Mouse (Mus musculus): ENCODE measurements around the gene Neurl4.

Neurl4 gene

GRCm38 (mm10) chr11:69894671-69895070, 6.2 kb upstream of the Neurl4 start:
- ChIA-PET CTCF (interaction anchor here (0.6 to 2.4 kb wide), 8 partner anchors 14 to 307 kb away, joined by 3 to 14 read pairs (median 4); partner anchors contain the start of gene Kctd11 (in 2 of the 4)), POLR2A (interaction anchor here in 3 of 4 experiments (0.6 to 3.1 kb wide), 18 partner anchors 9 to 767 kb away, joined by 3 to 18 read pairs (median 4); partner anchors contain the start of genes Tmem95 (in 2 of the 3) and Gps2 (in 1 of the 3))

GRCm38 (mm10) chr11:69895291-69895690, 5.6 kb upstream of the Neurl4 start, which contains the start of gene Acap1:
TSS of gene Acap1 (minus strand) at chr11:69895539.
- CTCF ChIA-PET: interaction anchor here (0.6 to 2.4 kb wide), 9 partner anchors 8 to 307 kb away, joined by 3 to 14 read pairs (median 3); partner anchors contain the start of gene Kctd11 (in 2 of the 4)
- POLR2A ChIA-PET: interaction anchor here in 3 of 4 experiments (0.5 to 3.1 kb wide), 21 partner anchors 8 to 767 kb away, joined by 3 to 18 read pairs (median 3); partner anchors contain the start of genes Tmem95 (in 2 of the 3), Eif5a (in 1 of the 3) and Gps2 (in 1 of the 3)

- POLR2A ChIA-PET: interaction anchor here (0.6 to 19.9 kb wide), 70 partner anchors 9 to 878 kb away, joined by 3 to 353 read pairs (median 5); partner anchors contain the start of genes Eif5a (in 3 of the 4), Tmem95 (in 3 of the 4), Gps2 (in 2 of the 4) and Slc2a4 (in 2 of the 4)
- CTCF ChIA-PET: interaction anchor here (0.6 to 3.1 kb wide), 22 partner anchors 10 to 353 kb away, joined by 3 to 16 read pairs (median 5); partner anchors contain the start of genes Fxr2 (in 1 of the 4) and Tmem95 (in 1 of the 4)
Observed at GRCm38 (mm10) chr11:69899870-69900269, 1.0 kb upstream of the Neurl4 start.

GRCm38 (mm10) chr11:69901406-69901846, 554 bp downstream of the Neurl4 start:
- POLR2A ChIA-PET: interaction anchor here (0.6 to 19.9 kb wide), 71 partner anchors 9 to 320 kb away, joined by 3 to 353 read pairs (median 5); partner anchors contain the start of genes Ctdnep1 (in 3 of the 4), Eif5a (in 3 of the 4), Gps2 (in 2 of the 4) and Nlgn2 (in 2 of the 4)
- CTCF ChIA-PET: interaction anchor here (0.6 to 3.1 kb wide), 15 partner anchors 14 to 269 kb away, joined by 3 to 16 read pairs (median 4); partner anchors contain the start of genes Fxr2 (in 1 of the 4) and Tmem95 (in 1 of the 4)

GRCm38 (mm10) chr11:69901993-69902392, 1.1 kb downstream of the Neurl4 start:
- ChIA-PET CTCF (interaction anchor here in 3 of 4 experiments (0.6 to 1.6 kb wide), 8 partner anchors 15 to 50 kb away, joined by 3 to 6 read pairs (median 4); no protein-coding TSS in a partner anchor), POLR2A (interaction anchor here (0.8 to 19.9 kb wide), 52 partner anchors 9 to 311 kb away, joined by 3 to 353 read pairs (median 6); partner anchors contain the start of genes Eif5a (in 3 of the 4), Ctdnep1 (in 2 of the 4), Gps2 (in 2 of the 4) and Nlgn2 (in 2 of the 4))

- POLR2A ChIA-PET: interaction anchor here in 3 of 4 experiments (0.6 to 19.9 kb wide), 18 partner anchors 8 to 148 kb away, joined by 3 to 353 read pairs (median 6); partner anchors contain the start of genes Eif5a (in 2 of the 3), Gps2 (in 2 of the 3), Ctdnep1 (in 1 of the 3) and Slc2a4 (in 1 of the 3)
- CTCF ChIA-PET: interaction anchor here in 2 of 4 experiments (0.9 to 1.4 kb wide), 2 partner anchors 26 to 172 kb away, joined by 4 read pairs; no protein-coding TSS in a partner anchor
Observed at GRCm38 (mm10) chr11:69902972-69903371, 2.1 kb downstream of the Neurl4 start.

- ChIA-PET CTCF (interaction anchor here in 3 of 4 experiments (0.6 to 1.4 kb wide), 3 partner anchors 17 to 215 kb away, joined by 4 to 6 read pairs (median 4); no protein-coding TSS in a partner anchor), POLR2A (interaction anchor here in 3 of 4 experiments (1.0 to 19.9 kb wide), 8 partner anchors 11 to 67 kb away, joined by 3 to 353 read pairs (median 6); partner anchors contain the start of genes Eif5a (in 2 of the 3), Gps2 (in 2 of the 3), Nlgn2 (in 1 of the 3) and Tmem256 (in 1 of the 3))
Observed at GRCm38 (mm10) chr11:69904311-69904710, 3.4 kb downstream of the Neurl4 start.

- POLR2A ChIA-PET: interaction anchor here in 3 of 4 experiments (0.7 to 19.9 kb wide), 9 partner anchors 8 to 252 kb away, joined by 3 to 353 read pairs (median 4); partner anchors contain the start of genes 2810408A11Rik (in 1 of the 3), Eif5a (in 1 of the 3), Elp5 (in 1 of the 3) and Gps2 (in 1 of the 3)
- CTCF ChIA-PET: no interaction called here
Observed at GRCm38 (mm10) chr11:69908645-69909044, 7.8 kb downstream of the Neurl4 start.

GRCm38 (mm10) chr11:69909174-69909573, 8.3 kb downstream of the Neurl4 start:
- ChIA-PET CTCF (interaction anchor here in 1 of 4 experiments (0.7 kb wide), 1 partner anchor 14 kb away, joined by 7 read pairs; no protein-coding TSS in a partner anchor), POLR2A (interaction anchor here in 3 of 4 experiments (0.7 to 19.9 kb wide), 9 partner anchors 9 to 253 kb away, joined by 3 to 353 read pairs (median 4); partner anchors contain the start of genes 2810408A11Rik (in 1 of the 3), Eif5a (in 1 of the 3), Elp5 (in 1 of the 3) and Gps2 (in 1 of the 3))

- ChIA-PET CTCF (interaction anchor here in 1 of 4 experiments (0.9 to 1.2 kb wide), 2 partner anchors 10 to 33 kb away, joined by 3 to 6 read pairs; partner anchors contain the start of genes 2810408A11Rik and Neurl4), POLR2A (interaction anchor here in 2 of 4 experiments (0.6 to 19.9 kb wide), 8 partner anchors 9 to 86 kb away, joined by 3 to 353 read pairs (median 5); partner anchors contain the start of genes 2810408A11Rik (in 2 of the 2), Neurl4 (in 2 of the 2), Ctdnep1 (in 1 of the 2) and Eif5a (in 1 of the 2))
Observed at GRCm38 (mm10) chr11:69910177-69910576, 9.3 kb downstream of the Neurl4 start.

GRCm38 (mm10) chr11:69910781-69911560, 10.1 kb downstream of the Neurl4 start:
- ChIA-PET POLR2A (interaction anchor here (0.6 to 19.9 kb wide), 11 partner anchors 8 to 86 kb away, joined by 3 to 353 read pairs (median 4); partner anchors contain the start of genes 2810408A11Rik (in 3 of the 4), Neurl4 (in 3 of the 4), Eif5a (in 2 of the 4) and Acap1 (in 1 of the 4)), CTCF (interaction anchor here in 2 of 4 experiments (0.5 to 1.2 kb wide), 3 partner anchors 11 to 34 kb away, joined by 3 to 6 read pairs (median 4); partner anchors contain the start of genes 2810408A11Rik (in 1 of the 2) and Neurl4 (in 1 of the 2))

GRCm38 (mm10) chr11:69911701-69912100, 10.8 kb downstream of the Neurl4 start:
- POLR2A ChIA-PET: interaction anchor here (0.6 to 19.9 kb wide), 8 partner anchors 8 to 92 kb away, joined by 3 to 353 read pairs (median 6); partner anchors contain the start of genes 2810408A11Rik (in 3 of the 4), Neurl4 (in 3 of the 4), Eif5a (in 2 of the 4) and Gps2 (in 1 of the 4)
- CTCF ChIA-PET: interaction anchor here in 1 of 4 experiments (0.5 to 0.6 kb wide), 2 partner anchors 28 to 39 kb away, joined by 4 to 8 read pairs; no protein-coding TSS in a partner anchor

GRCm38 (mm10) chr11:69912716-69913530, 12.1 kb downstream of the Neurl4 start:
- ChIA-PET POLR2A (interaction anchor here in 2 of 4 experiments (0.7 to 19.9 kb wide), 17 partner anchors 6 to 366 kb away, joined by 3 to 353 read pairs (median 4); partner anchors contain the start of genes 2810408A11Rik (in 2 of the 2), Eif5a (in 2 of the 2), Neurl4 (in 2 of the 2) and Slc2a4 (in 2 of the 2)), CTCF (interaction anchor here in 1 of 4 experiments (0.6 kb wide), 1 partner anchor 88 kb away, joined by 3 read pairs; the partner anchor contains the start of gene Dvl2)

GRCm38 (mm10) chr11:69913554-69914371, 12.9 kb downstream of the Neurl4 start, which contains the start of gene Gps2:
TSS of gene Gps2 (plus strand) at chr11:69913888.
- POLR2A ChIA-PET: interaction anchor here (0.6 to 19.9 kb wide), 45 partner anchors 6 to 517 kb away, joined by 3 to 353 read pairs (median 4); partner anchors contain the start of genes 2810408A11Rik (in 2 of the 4), Eif5a (in 2 of the 4), Neurl4 (in 2 of the 4) and Slc2a4 (in 2 of the 4)
- CTCF ChIA-PET: interaction anchor here in 2 of 4 experiments (0.5 to 1.5 kb wide), 4 partner anchors 21 to 367 kb away, joined by 3 to 6 read pairs (median 3); partner anchors contain the start of genes Dvl2 (in 1 of the 2) and Senp3 (in 1 of the 2)

All from embryonic stem cell, embryonic (primary cell).